Mouse (Mus musculus) midbrain, embryonic 14.5 days (tissue): ENCODE measurements at regions not wholly inside any gene's neighbourhood (a gene's known extent, or its start where the extent isn't known, plus 50 kb on each side); places are given as distances from the start of the nearest gene placed in this dataset.

Source experiments
- ATAC-seq: fragments of 200-750 bp; cut with Nextera tagmentation; 2 replicates; pipeline ENCODE4 v1.8.0; 2017; ENCODE audit warnings: moderate number of reproducible peaks, moderate library complexity; ENCODE audit not compliant: low FRiP score, low TSS enrichment
- DNase-seq: peaks from one replicate; pipeline ENCODE4 v3.0.0-alpha.2; 2015
- H3K27ac ChIP-seq: fragments of 300-500 bp; sonication (generic); replicated peaks from 2 replicates; pipeline ENCODE4 v1.5.1; 2014; ENCODE audit warnings: mild to moderate bottlenecking, low read depth, low read length, moderate library complexity
- H3K27me3 ChIP-seq: fragments of 300-500 bp; sonication (generic); 2 replicates; pipeline ENCODE4 v1.6.1; 2014; ENCODE audit warnings: low read length, control low read depth, mixed read lengths; ENCODE audit not compliant: control insufficient read depth, insufficient read depth
- H3K36me3 ChIP-seq: fragments of 300-500 bp; sonication (generic); 2 replicates; pipeline ENCODE4 v1.6.1; 2014; ENCODE audit warnings: low read length, control low read depth; ENCODE audit not compliant: control insufficient read depth, insufficient read depth
- H3K4me1 ChIP-seq: fragments of 300-500 bp; sonication (generic); 2 replicates; pipeline ENCODE4 v1.6.1; 2014; ENCODE audit warnings: mild to moderate bottlenecking, antibody characterized with exemption, low read length, control low read depth; ENCODE audit not compliant: control insufficient read depth, insufficient read depth
- H3K4me2 ChIP-seq: fragments of 300-500 bp; sonication (generic); 2 replicates; pipeline ENCODE4 v1.6.1; 2014; ENCODE audit warnings: mild to moderate bottlenecking, low read length, moderate library complexity
- H3K4me3 ChIP-seq: fragments of 300-500 bp; sonication (generic); replicated peaks from 2 replicates; pipeline ENCODE4 v1.5.1; 2014; ENCODE audit warnings: low read depth, low read length
- H3K9ac ChIP-seq: fragments of 300-500 bp; sonication (generic); replicated peaks from 2 replicates; pipeline ENCODE4 v1.6.1; 2014; ENCODE audit warnings: mild to moderate bottlenecking, low read length, moderate library complexity
- H3K9me3 ChIP-seq: fragments of 300-500 bp; sonication (generic); 2 replicates; pipeline ENCODE4 v1.6.1; 2016; ENCODE audit warnings: low read length, control low read depth, mixed read lengths; ENCODE audit not compliant: control insufficient read depth
- WGBS: fragments of 180-500 bp; shearing (Covaris S2); extraction: QIAGEN DNeasy Blood & Tissue Kit; methylation state at CpG from one replicate; pipeline ENCODE4 v1.1.7; 2014; 5-methylcytosine and 5-hydroxymethylcytosine counted together

- H3K9me3 ChIP-seq: no peaks in the 10 kb centered on the region
- H3K27me3 ChIP-seq: peaks cover 6% of the 10 kb centered on the region; the same call in 1 of the 2 replicates
- no peak for DNase-seq
- peaks cover 5% of the 10 kb centered on the region; the same call in 1 of the 2 replicates for H3K4me1 ChIP-seq
- no peak overlapping the region for H3K9ac ChIP-seq
- no peak overlapping the region for H3K27ac ChIP-seq
- ATAC-seq: no peak
- H3K4me3 ChIP-seq: no peak overlapping the region
- 13% methylated on average over 5 of the region's 5 CpGs for WGBS
- no peaks in the 10 kb centered on the region for H3K36me3 ChIP-seq
- no peak overlapping the region for H3K4me2 ChIP-seq
These were observed 141.1 kb upstream of the Tbca start for GRCm38 (mm10) chr13:94647566-94647965.

DNA sequence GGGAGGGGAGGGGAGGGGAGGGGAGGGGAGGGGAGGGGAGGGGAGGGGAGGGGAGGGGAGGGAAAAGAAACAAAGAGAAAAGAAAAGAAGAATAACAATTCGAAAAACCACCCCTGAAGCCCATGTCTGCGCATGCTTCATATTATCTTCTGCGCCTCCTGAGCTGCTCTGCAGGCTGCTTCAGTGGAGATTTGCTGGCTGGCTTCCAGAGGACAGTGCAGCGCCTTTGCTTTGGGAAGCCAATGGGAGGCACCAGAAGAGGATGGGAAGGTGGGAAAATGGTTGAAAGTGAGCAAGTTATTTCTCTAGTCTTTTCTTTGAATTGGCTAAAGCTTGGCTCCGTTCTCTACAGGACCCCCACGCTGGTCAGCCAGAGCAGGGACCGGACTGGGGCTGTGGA lies 137.8 kb upstream of the Tbca start:
- WGBS: 68% methylated on average over 7 of the region's 7 CpGs
- Histone ChIP-seq H3K4me1 (no peaks in the 10 kb centered on the region), H3K27ac (no peak overlapping the region), H3K9ac (no peak overlapping the region), H3K9me3 (no peaks in the 10 kb centered on the region), H3K36me3 (no peaks in the 10 kb centered on the region), H3K4me3 (no peak overlapping the region), H3K4me2 (no peak overlapping the region), H3K27me3 (peaks cover 9% of the 10 kb centered on the region; the same call in 1 of the 2 replicates)
- no peak for ATAC-seq
- DNase-seq: peak; percentile 60

- no peak overlapping the region for H3K27ac ChIP-seq
- H3K4me1 ChIP-seq: 0 out of 2 replicates have a peak, but pooled peaks cover 4% of the 10 kb centered on the region
- no peak overlapping the region for H3K4me3 ChIP-seq
- H3K36me3 ChIP-seq: no peaks in the 10 kb centered on the region
- no peak overlapping the region for H3K4me2 ChIP-seq
- DNase-seq: no peak
- H3K9me3 ChIP-seq: no peaks in the 10 kb centered on the region
- no peak for ATAC-seq
- 68% methylated on average over 9 of the region's 9 CpGs for WGBS
- peaks cover 76% of the 10 kb centered on the region for H3K27me3 ChIP-seq
- no peak overlapping the region for H3K9ac ChIP-seq
These were observed 121.1 kb upstream of the Tbca start for GRCm38 (mm10) chr13:94667604-94668003.

DNA sequence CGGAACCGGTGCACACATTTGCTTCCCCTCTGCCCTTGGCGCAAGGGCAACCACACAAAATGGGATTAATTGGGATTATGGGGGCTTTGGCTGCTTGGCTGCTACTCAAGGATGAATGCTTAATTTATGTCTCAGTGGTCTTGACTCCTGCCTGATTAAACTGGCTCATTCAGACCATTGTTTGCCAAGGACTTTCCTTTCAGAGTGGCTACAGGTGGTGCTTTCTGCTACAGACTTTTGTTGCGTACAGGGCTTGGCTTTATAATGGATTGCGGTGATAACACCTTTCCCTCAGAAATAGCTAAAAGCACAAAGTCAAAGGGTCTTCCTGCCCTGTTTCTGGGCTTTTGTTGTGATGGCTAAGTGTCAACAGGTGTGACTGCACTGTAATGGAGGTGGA lies 120.4 kb upstream of the Tbca start:
- no peak overlapping the region for H3K4me2 ChIP-seq
- H3K4me3 ChIP-seq: no peak overlapping the region
- WGBS: 5% methylated on average over 5 of the region's 5 CpGs
- H3K9ac ChIP-seq: no peak overlapping the region
- no peak overlapping the region for H3K27ac ChIP-seq
- no peak for ATAC-seq
- peak; percentile 31 for DNase-seq
- no peaks in the 10 kb centered on the region for H3K9me3 ChIP-seq
- H3K36me3 ChIP-seq: no peaks in the 10 kb centered on the region
- 0 out of 2 replicates have a peak, but pooled peaks cover 4% of the 10 kb centered on the region for H3K4me1 ChIP-seq
- H3K27me3 ChIP-seq: peaks cover 75% of the 10 kb centered on the region

DNA sequence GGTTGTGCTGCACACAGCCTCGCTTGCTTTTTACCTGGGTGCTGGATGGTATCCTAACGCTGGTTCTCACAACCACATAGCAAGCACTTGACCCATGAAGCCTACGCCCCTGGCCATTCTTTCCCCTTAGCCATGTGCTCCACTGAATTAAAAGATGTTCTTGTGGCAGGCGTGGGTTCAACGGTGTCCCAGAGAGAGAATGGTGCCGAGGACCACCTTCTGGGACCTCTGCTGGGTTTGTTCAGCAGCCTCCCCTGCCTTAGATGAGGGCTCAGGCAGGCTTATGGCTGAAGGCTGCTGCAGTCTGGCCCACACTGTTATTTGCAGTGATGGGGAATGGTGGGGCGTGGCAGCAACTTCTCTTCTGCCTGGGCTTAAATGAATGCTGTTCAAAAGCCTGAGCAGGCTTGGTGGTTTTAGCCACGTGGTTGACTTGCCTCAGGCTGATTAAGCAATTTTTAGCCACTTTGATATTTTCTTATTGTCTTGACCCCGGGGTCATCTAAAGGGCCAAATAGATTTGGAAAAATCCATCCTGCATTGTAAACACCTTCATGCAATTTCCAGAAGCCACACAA lies 119.5 kb upstream of the Tbca start:
- WGBS: 53% methylated on average over 9 of the region's 9 CpGs
- Histone ChIP-seq H3K4me3 (no peak overlapping the region), H3K9ac (no peak overlapping the region), H3K4me1 (0 out of 2 replicates have a peak, but pooled peaks cover 4% of the 10 kb centered on the region), H3K27me3 (peaks cover 79% of the 10 kb centered on the region), H3K36me3 (no peaks in the 10 kb centered on the region), H3K27ac (no peak overlapping the region), H3K9me3 (no peaks in the 10 kb centered on the region), H3K4me2 (no peak overlapping the region)
- no peak for ATAC-seq
- no peak for DNase-seq

DNA sequence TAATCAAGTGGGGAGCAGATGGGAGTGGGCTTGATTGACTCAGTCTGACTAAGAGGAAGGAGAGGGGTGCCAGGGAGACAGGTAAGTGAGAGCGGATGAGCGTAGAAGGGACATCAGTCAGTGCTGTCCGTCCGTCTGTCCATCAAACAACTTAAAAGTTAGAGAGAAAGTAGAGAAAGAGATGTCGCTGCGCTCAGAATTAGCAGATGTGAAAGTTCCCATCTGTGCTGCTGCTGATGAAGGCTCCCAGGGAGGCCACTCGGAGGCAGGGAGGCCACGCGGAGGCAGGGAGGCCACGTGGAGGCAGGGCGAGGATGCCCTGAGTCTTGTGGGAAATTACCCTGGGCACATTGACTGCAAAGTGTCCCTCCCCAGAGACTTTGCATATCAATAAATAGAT lies 118.4 kb upstream of the Tbca start:
- DNase-seq (no peak), ATAC-seq (no peak)
- H3K27ac ChIP-seq: no peak overlapping the region
- no peaks in the 10 kb centered on the region for H3K9me3 ChIP-seq
- H3K9ac ChIP-seq: no peak overlapping the region
- H3K4me2 ChIP-seq: no peak overlapping the region
- H3K4me3 ChIP-seq: no peak overlapping the region
- H3K36me3 ChIP-seq: no peaks in the 10 kb centered on the region
- peaks cover 69% of the 10 kb centered on the region for H3K27me3 ChIP-seq
- 0 out of 2 replicates have a peak, but pooled peaks cover 4% of the 10 kb centered on the region for H3K4me1 ChIP-seq
- 82% methylated on average over 11 of the region's 11 CpGs for WGBS

DNA sequence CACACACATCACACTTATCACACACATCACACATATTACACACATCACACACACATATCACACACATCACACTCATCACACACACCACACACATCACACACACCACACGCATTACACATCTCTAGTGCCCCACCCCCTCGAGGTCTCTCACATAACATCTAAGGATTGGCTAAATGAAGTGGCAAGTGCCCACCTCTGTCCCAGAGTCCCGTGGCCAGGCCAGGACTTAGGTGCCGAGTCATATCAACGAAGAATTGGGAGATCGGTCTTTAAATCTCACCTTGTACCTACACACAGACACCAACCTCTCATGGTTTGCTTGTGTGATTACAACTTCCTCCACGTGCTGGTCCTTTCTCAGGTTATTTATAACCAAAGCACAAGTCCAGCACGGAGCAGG lies 117.7 kb upstream of the Tbca start:
- Histone ChIP-seq H3K36me3 (no peaks in the 10 kb centered on the region), H3K9ac (no peak overlapping the region), H3K4me3 (no peak overlapping the region), H3K27me3 (peaks cover 66% of the 10 kb centered on the region), H3K9me3 (no peaks in the 10 kb centered on the region), H3K27ac (no peak overlapping the region), H3K4me1 (0 out of 2 replicates have a peak, but pooled peaks cover 4% of the 10 kb centered on the region), H3K4me2 (no peak overlapping the region)
- no peak for ATAC-seq
- no peak for DNase-seq
- WGBS: 88% methylated on average over 8 of the region's 8 CpGs

DNA sequence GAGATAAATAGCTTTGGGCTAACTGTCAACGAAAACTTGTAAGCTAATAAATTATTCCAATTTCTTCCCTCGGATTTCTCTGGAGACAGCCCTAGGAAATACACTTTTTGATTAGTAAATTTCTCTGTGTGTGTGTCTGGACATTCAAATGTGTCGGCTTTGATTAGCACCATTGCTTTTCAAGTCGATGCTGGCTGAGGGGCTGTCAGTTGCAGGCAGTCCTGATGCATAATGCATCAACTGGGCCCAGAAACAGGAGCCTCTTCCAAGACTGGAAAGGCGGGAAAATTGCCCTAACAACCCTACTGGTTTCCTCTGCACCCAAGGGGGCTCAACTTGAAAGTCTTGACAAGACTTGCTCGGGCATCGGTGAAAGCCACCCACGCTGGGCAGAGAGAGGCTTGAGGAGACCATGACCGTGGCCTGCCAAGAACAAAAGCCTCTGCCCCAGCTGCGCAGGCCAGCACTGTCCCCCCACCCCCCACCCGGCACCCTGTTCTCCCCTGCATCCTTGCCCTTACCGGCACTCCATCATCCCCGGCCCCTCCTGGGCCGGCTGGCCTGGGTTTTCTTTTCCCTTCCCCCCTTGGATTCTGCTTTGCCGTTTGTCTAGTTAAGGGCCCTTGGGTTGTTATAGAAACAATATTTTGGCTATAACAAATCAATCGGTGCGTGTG lies 108.1 kb upstream of the Tbca start:
- 11% methylated on average over 17 of the region's 17 CpGs for WGBS
- DNase-seq (peak; percentile 69), ATAC-seq (peak; percentile 62; the same call in 1 of the 2 replicates)
- Histone ChIP-seq H3K4me3 (no peak overlapping the region), H3K9me3 (no peaks in the 10 kb centered on the region), H3K27ac (no peak overlapping the region), H3K9ac (no peak overlapping the region), H3K4me2 (no peak overlapping the region), H3K27me3 (peaks cover 12% of the 10 kb centered on the region; the same call in 1 of the 2 replicates), H3K4me1 (peaks cover 9% of the 10 kb centered on the region), H3K36me3 (no peaks in the 10 kb centered on the region)

DNA sequence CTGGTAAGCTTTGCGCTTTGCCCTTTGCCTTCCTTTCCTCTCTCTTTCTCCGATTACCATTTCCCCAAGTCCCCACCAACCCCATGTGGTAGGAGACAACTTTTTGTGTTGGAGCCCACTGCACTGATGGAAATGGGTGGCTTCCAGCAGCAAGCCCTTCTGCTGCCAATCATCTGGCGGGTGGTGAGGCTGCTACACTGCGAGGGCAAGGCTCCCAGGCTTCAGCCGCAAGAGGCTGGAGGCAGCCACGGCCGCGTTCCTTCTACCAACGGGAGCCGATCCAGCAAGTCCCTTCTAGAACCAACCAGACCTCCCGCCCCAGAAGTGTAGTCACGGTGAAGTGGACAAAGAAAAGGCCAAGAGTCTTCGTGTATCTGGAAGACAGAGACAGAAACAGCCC lies 107.1 kb upstream of the Tbca start:
- WGBS: 88% methylated on average over 13 of the region's 13 CpGs
- H3K27ac ChIP-seq: no peak overlapping the region
- no peak overlapping the region for H3K4me2 ChIP-seq
- no peak for ATAC-seq
- no peak for DNase-seq
- no peaks in the 10 kb centered on the region for H3K36me3 ChIP-seq
- H3K4me1 ChIP-seq: peaks cover 9% of the 10 kb centered on the region
- H3K9ac ChIP-seq: no peak overlapping the region
- H3K4me3 ChIP-seq: no peak overlapping the region
- no peaks in the 10 kb centered on the region for H3K9me3 ChIP-seq
- H3K27me3 ChIP-seq: peaks cover 12% of the 10 kb centered on the region; the same call in 1 of the 2 replicates
